Mouse (Mus musculus) cerebellum, adult 9-11 months (tissue): ENCODE results near the gene Tmem141.

Experiments
- DNase-seq: peaks from one replicate; pipeline ENCODE4 v3.0.0; 2022

Tmem141 gene

GRCm38 (mm10) chr2:25621229-25622200 is at the start of gene Tmem141:
TSS of gene Tmem141 (minus strand) at chr2:25622005.
- peak; percentile 95 for DNase-seq

- no peak for DNase-seq
Observed at GRCm38 (mm10) chr2:25666516-25666915, 44.7 kb upstream of the Tmem141 start.

GRCm38 (mm10) chr2:25664125-25664524 is 42.3 kb upstream of the Tmem141 start:
- no peak for DNase-seq

- DNase-seq: no peak
Observed at GRCm38 (mm10) chr2:25663511-25663910, 41.7 kb upstream of the Tmem141 start.

GRCm38 (mm10) chr2:25661245-25661970 is 39.6 kb upstream of the Tmem141 start:
- no peak for DNase-seq

GRCm38 (mm10) chr2:25660279-25660678 is 38.5 kb upstream of the Tmem141 start:
- DNase-seq: no peak

GRCm38 (mm10) chr2:25657652-25658051 is 35.8 kb upstream of the Tmem141 start, which contains the start of gene Lcn5:
TSS of gene Lcn5 (plus strand) at chr2:25657952.
- DNase-seq: no peak

- peak; percentile 32 for DNase-seq
Observed at GRCm38 (mm10) chr2:25657246-25657645, 35.4 kb upstream of the Tmem141 start.

- peak; percentile 14 for DNase-seq
Observed at GRCm38 (mm10) chr2:25656691-25657090, 34.9 kb upstream of the Tmem141 start.

GRCm38 (mm10) chr2:25654502-25654901 is 32.7 kb upstream of the Tmem141 start:
- no peak for DNase-seq

GRCm38 (mm10) chr2:25652902-25653301 is 31.1 kb upstream of the Tmem141 start, which contains the start of gene Lcn8:
TSS of gene Lcn8 (plus strand) at chr2:25653120.
- no peak for DNase-seq

- no peak for DNase-seq
Observed at GRCm38 (mm10) chr2:25639890-25640289, 18.1 kb upstream of the Tmem141 start.

GRCm38 (mm10) chr2:25634046-25634445 is 12.2 kb upstream of the Tmem141 start:
- DNase-seq: no peak

GRCm38 (mm10) chr2:25633616-25634015 is 11.8 kb upstream of the Tmem141 start:
- no peak for DNase-seq

GRCm38 (mm10) chr2:25628738-25629137 is 6.9 kb upstream of the Tmem141 start:
- no peak for DNase-seq

GRCm38 (mm10) chr2:25627811-25628210 is 6.0 kb upstream of the Tmem141 start, which contains the start of gene Fcna:
TSS of gene Fcna (minus strand) at chr2:25628030.
- no peak for DNase-seq

- no peak for DNase-seq
Observed at GRCm38 (mm10) chr2:25625986-25626385, 4.2 kb upstream of the Tmem141 start.

GRCm38 (mm10) chr2:25620852-25621228 is 965 bp downstream of the Tmem141 start:
- no peak for DNase-seq

- DNase-seq: peak; percentile 11
Observed at GRCm38 (mm10) chr2:25620386-25620785, 1.4 kb downstream of the Tmem141 start.

- DNase-seq: no peak
Observed at GRCm38 (mm10) chr2:25617578-25617977, 4.2 kb downstream of the Tmem141 start, which contains the start of gene Ccdc183. TSS of gene Ccdc183 (minus strand) at chr2:25617678.

- DNase-seq: peak; percentile 22
Observed at GRCm38 (mm10) chr2:25616398-25616797, 5.4 kb downstream of the Tmem141 start.

- DNase-seq: peak; percentile 69
Observed at GRCm38 (mm10) chr2:25608671-25609070, 13.1 kb downstream of the Tmem141 start.
